Mouse (Mus musculus) cerebellum, postnatal 4 days (tissue): ENCODE measurements around the gene Tbc1d9b.
A peak's percentile ranks its signal among the peaks of the same experiment; 100 is the strongest.
"Not testable (repeated sequence)": the region's sequence is repeated elsewhere in the genome, so short reads cannot be mapped to it uniquely, and the experiment has no call there.

Experiments used
- DNase-seq, 2 experiments: peaks; one replicate each; pipeline ENCODE4 v3.0.0; 2022; ENCODE audit warnings: low spot score in 2 of 2, mixed read lengths in 1 of 2

The Tbc1d9b gene

DNA sequence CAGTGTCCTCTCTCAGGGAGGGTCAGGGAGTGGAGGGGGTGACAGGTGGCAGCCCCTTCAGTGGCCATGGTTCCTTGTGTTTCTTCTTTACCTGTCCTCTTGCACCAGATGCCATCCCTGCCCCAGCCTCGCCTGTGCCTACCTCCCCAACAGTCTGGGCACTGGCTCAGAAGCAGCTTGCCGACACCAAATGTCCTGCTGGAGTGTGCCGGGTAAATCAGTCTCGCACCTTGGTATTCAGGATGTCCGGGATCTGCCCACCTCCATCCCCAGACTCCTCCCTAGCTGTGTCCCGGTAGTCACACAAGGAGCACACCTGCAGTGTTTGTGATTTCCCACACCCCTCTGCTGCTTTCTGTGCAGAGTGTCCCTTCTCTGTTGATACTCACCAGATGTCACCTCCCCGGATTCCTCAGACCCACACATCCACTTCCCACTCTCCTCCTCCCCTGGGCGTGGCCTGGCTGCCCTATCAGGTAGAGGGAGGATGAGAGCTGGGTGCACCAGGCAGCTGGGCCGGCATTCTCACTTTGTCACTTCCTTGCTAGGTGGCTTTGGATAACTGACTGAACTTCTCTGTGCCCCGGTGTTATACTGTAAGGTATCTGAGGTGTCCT is 7.1 kb downstream of the Tbc1d9b start:
- no peak for DNase-seq

GRCm38 (mm10) chr11:50139571-50139970 is 8.4 kb downstream of the Tbc1d9b start:
- no peak for DNase-seq

DNA sequence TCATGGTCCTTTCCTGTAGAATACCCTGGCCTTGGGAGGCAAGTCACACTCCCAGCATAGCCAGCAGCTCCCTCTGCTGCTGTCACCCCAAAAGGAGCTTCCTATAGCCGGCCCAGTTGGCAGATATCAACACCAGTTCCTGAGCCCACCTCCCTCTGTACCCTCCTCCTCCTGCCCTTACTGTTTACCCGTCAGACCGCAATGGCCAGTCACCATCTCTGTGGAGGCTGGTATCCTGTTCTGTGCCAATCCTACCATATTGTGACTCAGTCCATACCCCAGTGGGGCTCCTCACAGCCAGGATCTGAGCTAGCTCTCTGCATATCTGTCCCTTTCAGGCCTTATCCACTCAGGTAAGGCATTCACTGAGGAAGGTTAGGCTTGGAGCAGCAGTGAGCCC is 14.3 kb downstream of the Tbc1d9b start:
- DNase-seq, result no peak

DNA sequence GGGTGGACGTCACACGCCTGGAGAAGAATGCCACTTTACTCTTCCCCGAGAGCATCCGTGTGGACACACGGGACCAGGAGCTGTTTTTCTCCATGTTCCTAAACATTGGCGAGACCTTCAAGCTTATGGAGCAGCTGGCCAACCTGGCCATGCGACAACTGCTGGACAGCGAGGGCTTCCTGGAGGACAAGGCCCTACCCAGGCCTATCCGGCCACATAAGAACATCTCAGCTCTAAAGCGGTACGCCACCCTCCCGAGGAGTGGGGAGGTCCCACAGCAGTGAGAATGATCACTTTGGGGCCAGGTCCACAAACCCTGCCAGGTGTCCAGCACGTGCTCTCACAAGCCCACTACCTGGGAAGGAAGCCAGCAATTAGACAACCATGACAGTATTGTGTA is 14.9 kb downstream of the Tbc1d9b start:
- no peak for DNase-seq

DNA sequence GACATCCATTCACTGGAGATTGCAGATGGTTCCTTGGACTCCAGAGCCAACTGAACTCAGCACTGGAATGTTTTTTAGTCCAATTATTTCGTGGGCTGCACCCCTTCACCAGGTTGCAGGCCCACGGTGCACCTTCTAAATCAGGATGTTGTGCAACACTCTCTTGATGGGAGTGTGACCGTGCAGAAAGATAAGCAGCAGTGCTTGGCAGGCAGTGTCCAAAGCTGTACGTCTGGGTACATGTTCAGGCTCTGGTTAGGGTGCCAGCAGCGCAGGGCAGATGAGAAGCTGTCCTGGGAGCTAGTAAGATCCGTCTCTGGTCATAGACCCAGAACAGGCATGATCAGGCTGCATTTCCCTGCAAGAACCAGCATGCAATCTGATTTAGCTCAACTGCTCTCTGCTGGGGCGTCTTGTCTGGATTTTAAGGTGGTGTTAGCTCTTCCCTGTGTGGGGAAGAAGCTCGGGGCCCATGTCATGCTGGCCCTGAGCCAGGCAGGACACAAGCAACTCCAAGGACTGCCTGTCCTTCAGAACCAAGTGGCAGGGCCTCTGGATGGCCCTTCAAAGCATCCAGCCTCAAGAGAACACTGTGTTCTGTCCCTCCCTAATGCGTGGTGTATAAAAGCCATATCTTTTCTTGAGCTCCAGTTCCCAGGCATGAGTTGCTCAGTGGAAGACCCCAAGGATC is 16.2 kb downstream of the Tbc1d9b start:
- DNase-seq, result no peak

GRCm38 (mm10) chr11:50147958-50148476 is 16.8 kb downstream of the Tbc1d9b start:
- DNase-seq, result no peak

- no peak for DNase-seq
These were observed 18.0 kb downstream of the Tbc1d9b start for GRCm38 (mm10) chr11:50149200-50149599.

- no peak for DNase-seq
These were observed 18.5 kb downstream of the Tbc1d9b start for GRCm38 (mm10) chr11:50149603-50150150.

DNA sequence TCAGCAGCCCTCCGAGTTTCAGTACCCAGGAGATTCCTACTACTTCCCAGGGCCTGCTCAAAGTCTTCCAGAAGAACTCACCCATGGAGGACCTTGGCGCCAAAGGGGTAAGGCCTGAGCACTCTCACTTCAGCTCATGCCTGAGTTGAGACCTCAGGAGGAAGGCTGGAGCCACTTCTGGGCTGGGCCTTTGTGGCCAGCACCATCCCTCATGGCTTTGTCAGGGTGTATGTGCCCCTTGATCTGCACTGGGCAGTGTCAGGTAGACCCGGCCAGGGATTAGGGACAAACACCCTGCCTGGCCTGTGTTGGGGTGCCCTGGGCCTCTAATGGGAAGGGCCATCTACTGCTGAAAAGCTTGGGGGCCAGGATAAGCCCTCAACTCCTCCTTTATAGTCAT is 20.2 kb downstream of the Tbc1d9b start:
- no peak for DNase-seq

DNA sequence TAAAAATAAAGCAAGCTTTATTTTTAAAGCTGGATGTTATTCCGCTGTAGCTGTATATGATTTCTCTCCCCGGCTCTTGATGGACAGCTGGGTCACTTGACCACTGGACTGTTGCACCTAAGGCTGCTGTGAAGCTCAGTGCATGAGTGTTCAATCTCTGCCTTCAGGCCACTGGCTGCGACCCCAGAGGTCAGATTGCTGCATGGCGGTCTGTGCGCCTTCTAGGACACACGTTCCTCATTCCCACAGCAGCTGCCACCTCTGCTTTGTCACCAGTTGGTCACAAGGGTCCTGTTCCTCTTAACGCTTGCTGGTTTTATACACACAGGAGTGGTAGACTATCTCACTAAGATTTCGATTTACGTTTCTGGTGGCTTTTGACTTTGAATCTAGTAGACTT is 23.0 kb downstream of the Tbc1d9b start:
- no peak for DNase-seq

- no peak for DNase-seq
These were observed 23.8 kb downstream of the Tbc1d9b start for GRCm38 (mm10) chr11:50154777-50155520.

GRCm38 (mm10) chr11:50155785-50156184 is 24.6 kb downstream of the Tbc1d9b start:
- no peak for DNase-seq

- DNase-seq, result no peak
These were observed 25.6 kb downstream of the Tbc1d9b start for GRCm38 (mm10) chr11:50156725-50157258.

DNA sequence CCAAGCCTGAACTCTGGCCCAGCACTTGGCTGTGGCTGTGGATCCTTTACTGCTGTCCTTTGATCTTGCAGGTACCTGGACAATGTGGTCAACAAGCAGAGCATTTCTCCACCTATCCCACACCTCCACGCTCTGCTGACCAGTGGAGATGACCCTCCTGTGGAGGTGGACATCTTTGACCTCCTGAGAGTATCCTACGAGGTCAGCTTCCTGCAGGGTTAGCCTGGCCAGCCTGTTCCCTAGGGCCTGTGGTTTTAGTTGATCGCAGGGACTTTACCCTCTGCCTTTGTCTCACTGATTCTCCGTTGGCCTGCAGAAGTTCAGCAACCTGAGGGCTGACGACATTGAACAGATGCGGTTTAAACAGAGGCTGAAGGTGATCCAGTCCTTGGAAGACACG is 27.1 kb downstream of the Tbc1d9b start:
- no peak for DNase-seq

DNA sequence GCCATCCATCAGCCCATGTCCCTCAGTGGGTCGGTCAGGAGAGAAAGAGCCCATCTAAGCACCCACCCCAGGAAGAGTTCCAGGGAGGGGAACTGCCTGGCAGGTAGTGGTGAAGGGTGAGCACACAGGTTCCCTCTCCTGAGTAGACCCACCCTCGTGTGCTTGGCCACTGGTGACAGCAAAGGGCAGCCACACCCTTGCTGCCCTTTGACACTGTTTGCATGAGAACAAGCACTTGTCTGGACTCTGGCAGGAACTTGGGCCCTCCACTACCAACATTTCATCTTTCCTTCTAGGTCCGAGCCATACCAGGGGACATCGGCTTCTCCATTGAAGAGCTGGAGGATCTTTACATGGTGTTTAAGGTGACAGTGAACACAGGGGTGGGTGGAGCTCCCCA is 28.2 kb downstream of the Tbc1d9b start:
- DNase-seq, result no peak

GRCm38 (mm10) chr11:50161578-50162304 is 30.5 kb downstream of the Tbc1d9b start:
- DNase-seq, result peak in 1 of 2 experiments; percentile 57

- no peak for DNase-seq
These were observed 31.3 kb downstream of the Tbc1d9b start for GRCm38 (mm10) chr11:50162338-50163050.

GRCm38 (mm10) chr11:50168352-50168751 is 37.2 kb downstream of the Tbc1d9b start:
- DNase-seq, result no peak

GRCm38 (mm10) chr11:50174111-50174729 is 43.0 kb downstream of the Tbc1d9b start, which contains the start of gene Mrnip:
Gene Mrnip, plus strand, starts transcription at chr11:50174444.
- not testable (repeated sequence) for DNase-seq

- peak; percentile 91 to 95 for DNase-seq
These were observed 43.6 kb downstream of the Tbc1d9b start for GRCm38 (mm10) chr11:50174730-50175187.
